Mouse (Mus musculus) cortical plate, adult 2 months (tissue): ENCODE data around the gene Fam171a2.

ENCODE experiments used
- CTCF ChIP-seq: fragments of 200-500 bp; IDR thresholded peaks from 2 replicates; pipeline ENCODE4 v1.5.1; 2011; ENCODE audit warnings: mild to moderate bottlenecking, control low read depth, low read length; ENCODE audit not compliant: insufficient read depth; ENCODE audit errors: extremely low read depth
- POLR2A ChIP-seq: fragments of 200-500 bp; IDR thresholded peaks from 2 replicates; pipeline ENCODE4 v1.6.1; 2011; ENCODE audit warnings: mild to moderate bottlenecking, low read length, control low read depth; ENCODE audit not compliant: insufficient read depth; ENCODE audit errors: extremely low read depth

DNA sequence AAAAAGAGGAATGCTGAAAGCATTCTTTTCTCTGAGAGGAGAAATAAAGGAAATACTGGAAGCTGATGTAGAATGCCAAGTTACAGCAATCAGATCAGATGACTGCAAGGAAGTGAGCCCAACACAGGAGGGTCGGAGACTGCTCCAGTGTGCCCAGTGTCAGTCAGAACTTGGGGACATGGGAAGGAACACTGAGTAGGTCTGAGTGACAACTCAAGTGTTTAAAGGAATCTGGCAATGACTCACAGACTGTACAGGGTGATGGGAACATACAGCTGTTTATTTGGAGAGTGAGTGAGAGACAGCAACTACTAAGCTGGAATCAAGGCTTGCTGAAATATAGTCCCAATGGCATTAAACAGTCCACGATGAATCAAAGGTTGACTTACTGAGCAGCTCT, 48.7 kb upstream of the Fam171a2 start:
- TF ChIP-seq POLR2A (no peak), CTCF (no peak)
